Mouse (Mus musculus) liver, postnatal 0 days (tissue): Measurements from ENCODE around the gene Gstt3. TPM values are rescaled to one million over a fixed set of nuclear protein-coding genes. Genes with fewer than 3 reads are reported as not detected.

Experiments used
- ATAC-seq: fragments of 200-750 bp; cut with Nextera tagmentation; 2 replicates; pipeline ENCODE4 v1.8.0; 2017; ENCODE audit warnings: mild to moderate bottlenecking, moderate library complexity
- DNase-seq: peaks from one replicate; pipeline ENCODE4 v3.0.0-alpha.2; 2016
- H3K27ac ChIP-seq: fragments of 300-500 bp; sonication (generic); 2 replicates; pipeline ENCODE4 v1.5.1; 2014; ENCODE audit warnings: antibody characterized with exemption, moderate library complexity, mild to moderate bottlenecking, low read depth
- H3K27me3 ChIP-seq: fragments of 300-500 bp; sonication (generic); 2 replicates; pipeline ENCODE4 v1.6.1; 2014; ENCODE audit warnings: low read length, control low read depth, mixed read lengths; ENCODE audit not compliant: insufficient read depth
- H3K36me3 ChIP-seq: fragments of 300-500 bp; sonication (generic); replicated peaks from 2 replicates; pipeline ENCODE4 v1.6.1; 2014; ENCODE audit warnings: mild to moderate bottlenecking, control low read depth, low read length, moderate library complexity, mixed read lengths; ENCODE audit not compliant: insufficient read depth
- H3K4me1 ChIP-seq: fragments of 300-500 bp; sonication (generic); 2 replicates; pipeline ENCODE4 v1.6.1; 2014; ENCODE audit warnings: antibody characterized with exemption, mild to moderate bottlenecking, control low read depth; ENCODE audit not compliant: insufficient read depth
- H3K4me2 ChIP-seq: fragments of 300-500 bp; sonication (generic); 2 replicates; pipeline ENCODE4 v1.6.1; 2014; ENCODE audit warnings: low read depth, mild to moderate bottlenecking, low read length, moderate library complexity, mixed read lengths
- H3K4me3 ChIP-seq: fragments of 300-500 bp; sonication (generic); 2 replicates; pipeline ENCODE4 v1.5.1; 2014; ENCODE audit warnings: low read depth, low read length
- H3K9ac ChIP-seq: fragments of 300-500 bp; sonication (generic); replicated peaks from 2 replicates; pipeline ENCODE4 v1.6.1; 2014; ENCODE audit warnings: mild to moderate bottlenecking, moderate library complexity
- H3K9me3 ChIP-seq: fragments of 300-500 bp; sonication (generic); 2 replicates; pipeline ENCODE4 v1.6.1; 2016; ENCODE audit warnings: mild to moderate bottlenecking, control low read depth, low read length, mixed read lengths
- CTCF ChIP-seq: sonication (generic); IDR thresholded peaks from 2 replicates; pipeline ENCODE4 v1.5.1; 2016; ENCODE audit warnings: antibody characterized with exemption, low read depth
- EP300 ChIP-seq: IDR thresholded peaks from 2 replicates; pipeline ENCODE4 v1.6.1; 2016; ENCODE audit warnings: antibody characterized with exemption, low read depth, mild to moderate bottlenecking
- WGBS: fragments of 180-500 bp; shearing (Covaris S2); extraction: QIAGEN DNeasy Blood & Tissue Kit; methylation state at CpG from one replicate; pipeline ENCODE4 v1.1.7; 2014; ENCODE audit not compliant: insufficient replicate concordance; 5-methylcytosine and 5-hydroxymethylcytosine counted together
- polyA plus RNA-seq: library from polyadenylated mRNA; unstranded; fragments of >200 nt; fragmentation: Nextera tagmentation; extraction: Ambion mirVana; gene quantifications from 2 replicates; pipeline ENCODE4 v1.2.1, GENCODE M21; 2015

Gstt3 gene
- polyA plus RNA-seq, 1 experiment from 2014 or later: 32.6 TPM

DNA sequence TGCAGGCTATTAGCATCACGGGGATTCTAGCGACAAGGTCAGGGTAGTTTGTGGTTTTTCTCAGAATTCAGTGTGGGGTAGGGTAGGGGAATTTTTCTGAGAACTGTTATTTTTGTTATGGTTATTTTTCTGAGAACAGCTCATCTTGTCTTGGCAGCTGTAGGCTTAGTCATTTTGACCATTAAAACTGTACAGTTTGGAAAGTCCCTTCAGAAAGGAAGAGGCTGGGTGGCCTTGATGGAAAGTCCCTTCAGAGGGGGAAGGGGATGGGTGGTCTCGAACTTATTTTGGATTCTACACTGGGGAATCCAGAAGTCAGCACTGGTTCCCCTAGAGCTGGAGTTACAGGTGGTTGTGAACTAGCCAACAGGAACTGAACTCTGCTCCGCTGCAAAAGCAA lies 43.3 kb upstream of the Gstt3 start:
- WGBS: 68% methylated on average over 4 of the region's 4 CpGs
- DNase-seq: no peak
- Histone ChIP-seq H3K4me2 (no peak overlapping the region), H3K4me1 (peaks cover 10% of the 10 kb centered on the region; the same call in 1 of the 2 replicates), H3K9me3 (no peaks in the 10 kb centered on the region), H3K27ac (no peak overlapping the region), H3K36me3 (no peaks in the 10 kb centered on the region), H3K9ac (no peak overlapping the region), H3K4me3 (no peak overlapping the region), H3K27me3 (no peaks in the 10 kb centered on the region)
- no peak for TF ChIP-seq CTCF
- TF ChIP-seq EP300: no peak
- ATAC-seq: no peak

DNA sequence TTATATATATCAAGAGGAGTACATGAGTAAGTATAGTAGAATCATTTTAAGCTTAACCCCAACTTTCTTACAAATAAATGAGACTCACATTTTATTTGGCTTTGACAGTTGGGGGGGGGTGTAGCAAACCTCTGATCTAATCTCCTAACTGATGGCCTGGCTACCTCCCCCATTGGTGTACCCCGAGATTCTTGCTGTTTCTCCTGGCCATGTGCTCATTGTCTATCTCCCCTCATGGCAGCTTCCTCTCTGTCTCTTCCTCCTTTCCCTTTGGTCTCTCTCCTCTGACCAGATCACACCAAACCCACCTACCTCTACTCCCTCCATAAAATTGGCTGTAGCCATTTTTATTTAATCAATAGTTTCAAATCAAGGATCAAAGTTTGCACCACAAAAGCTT lies 42.6 kb upstream of the Gstt3 start:
- no peak for DNase-seq
- no peak overlapping the region for H3K4me2 ChIP-seq
- WGBS: 50% methylated on average over 1 of the region's 1 CpGs
- H3K36me3 ChIP-seq: no peaks in the 10 kb centered on the region
- no peaks in the 10 kb centered on the region for H3K9me3 ChIP-seq
- TF ChIP-seq CTCF (no peak), EP300 (no peak)
- H3K27me3 ChIP-seq: no peaks in the 10 kb centered on the region
- H3K4me3 ChIP-seq: no peak overlapping the region
- H3K9ac ChIP-seq: no peak overlapping the region
- no peak for ATAC-seq
- H3K4me1 ChIP-seq: peaks cover 9% of the 10 kb centered on the region; the same call in 1 of the 2 replicates
- H3K27ac ChIP-seq: no peak overlapping the region

DNA sequence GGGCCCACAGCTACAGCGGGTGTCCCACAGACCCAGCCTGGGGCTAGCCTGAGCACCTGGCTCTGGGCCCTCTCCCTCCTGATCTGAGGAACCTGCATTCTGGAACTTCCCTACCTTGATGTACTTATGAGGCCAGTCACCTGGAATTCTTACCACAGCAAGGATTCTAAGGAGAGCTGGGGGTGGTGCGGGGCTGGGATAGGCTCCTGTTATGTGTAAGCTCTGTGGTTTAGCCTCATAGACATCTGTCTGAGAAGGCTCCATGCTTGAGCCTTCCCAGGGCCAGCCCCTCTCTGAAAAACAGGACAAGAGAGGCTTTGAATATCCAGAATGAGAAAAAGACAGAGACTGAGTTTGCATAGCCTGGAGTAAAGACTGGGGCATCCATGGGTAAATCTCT lies 41.2 kb upstream of the Gstt3 start, which contains the start of gene Gstt4:
TSS of gene Gstt4 (minus strand) at position 101 of the 400 bp plus-strand sequence.
- Histone ChIP-seq H3K27ac (no peak within 1 kb of the TSS), H3K4me3 (no peak within 1 kb of the TSS), H3K9me3 (no peaks in the 10 kb centered on the region), H3K9ac (no peak within 1 kb of the TSS), H3K4me2 (no peak within 1 kb of the TSS), H3K36me3 (no peaks in the 10 kb centered on the region), H3K4me1 (0 out of 2 replicates have a peak, but pooled peaks cover 3% of the 10 kb centered on the region), H3K27me3 (no peaks in the 10 kb centered on the region)
- ATAC-seq (no peak), DNase-seq (no peak)
- WGBS: 80% methylated on average over 2 of the region's 2 CpGs
- no peak for TF ChIP-seq CTCF
- no peak for TF ChIP-seq EP300

DNA sequence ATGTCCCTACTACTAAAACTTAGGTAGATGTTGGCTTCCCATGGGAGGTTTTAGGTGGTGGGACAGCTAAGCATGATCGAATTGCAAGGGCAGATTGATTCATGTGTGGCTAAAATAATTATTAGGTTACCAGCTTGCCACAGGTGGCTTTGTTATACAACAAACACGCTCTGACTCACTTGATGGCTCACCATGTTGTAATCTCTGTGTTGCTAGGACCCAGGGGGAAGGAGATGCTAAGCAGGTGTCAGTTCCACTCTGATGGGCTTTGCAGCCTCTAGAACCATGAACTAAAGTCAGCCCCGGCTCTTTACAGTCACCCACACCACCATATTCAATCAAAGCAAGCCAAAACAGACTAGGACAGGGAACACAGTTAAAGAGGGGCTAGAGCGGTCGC lies 38.7 kb upstream of the Gstt3 start:
- H3K9ac ChIP-seq: no peak overlapping the region
- no peaks in the 10 kb centered on the region for H3K4me1 ChIP-seq
- DNase-seq (no peak), ATAC-seq (no peak)
- H3K27me3 ChIP-seq: no peaks in the 10 kb centered on the region
- WGBS: 80% methylated on average over 5 of the region's 5 CpGs
- no peak overlapping the region for H3K27ac ChIP-seq
- no peaks in the 10 kb centered on the region for H3K9me3 ChIP-seq
- H3K4me3 ChIP-seq: no peak overlapping the region
- H3K36me3 ChIP-seq: no peaks in the 10 kb centered on the region
- no peak overlapping the region for H3K4me2 ChIP-seq
- no peak for TF ChIP-seq CTCF
- TF ChIP-seq EP300: no peak

DNA sequence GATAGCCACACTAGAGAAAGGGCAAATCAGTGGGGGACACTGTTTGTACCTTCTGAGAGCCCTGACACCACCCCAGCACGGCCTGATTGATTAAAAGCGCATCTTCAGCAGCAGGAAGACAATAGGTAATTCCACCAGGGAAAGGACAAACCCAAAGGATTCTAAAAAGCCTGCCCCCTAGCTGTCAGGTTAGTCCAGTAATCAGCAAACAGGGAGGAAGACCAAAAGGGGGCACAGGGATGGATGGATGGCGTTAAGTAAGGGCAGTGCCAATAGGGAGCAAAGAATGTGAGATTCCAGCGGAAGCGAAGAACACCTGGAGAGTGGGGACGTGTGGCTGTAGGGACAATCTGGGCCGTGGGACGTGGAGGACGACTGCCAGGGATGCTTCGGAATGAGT lies 37.4 kb upstream of the Gstt3 start:
- Histone ChIP-seq H3K4me2 (no peak overlapping the region), H3K36me3 (no peaks in the 10 kb centered on the region), H3K9me3 (no peaks in the 10 kb centered on the region), H3K27me3 (no peaks in the 10 kb centered on the region), H3K9ac (no peak overlapping the region), H3K4me3 (no peak overlapping the region), H3K27ac (no peak overlapping the region), H3K4me1 (no peaks in the 10 kb centered on the region)
- ATAC-seq: no peak
- TF ChIP-seq EP300 (no peak), CTCF (peak; percentile 44)
- 69% methylated on average over 10 of the region's 10 CpGs for WGBS
- DNase-seq: no peak

DNA sequence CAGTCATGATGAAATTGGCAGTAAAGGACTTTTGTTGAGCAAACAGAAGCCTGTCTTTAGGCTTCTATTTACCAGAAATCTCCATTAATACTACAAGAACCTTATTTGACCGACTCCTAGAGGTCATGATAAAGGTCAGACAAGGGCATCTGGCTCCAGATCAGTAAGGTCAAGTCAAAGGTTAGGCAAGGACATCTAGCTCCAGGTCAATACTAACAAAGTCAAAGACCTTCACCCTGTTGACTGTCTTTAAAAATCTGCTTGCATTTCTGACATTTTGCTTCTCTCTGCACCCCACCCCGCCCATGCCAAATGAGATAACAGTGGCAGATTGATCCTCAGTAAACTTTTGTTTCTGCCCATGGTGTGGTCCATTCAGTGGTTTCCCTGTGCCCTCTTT lies 23.0 kb upstream of the Gstt3 start:
- no peak overlapping the region for H3K4me2 ChIP-seq
- ATAC-seq (no peak), DNase-seq (no peak)
- no peaks in the 10 kb centered on the region for H3K4me1 ChIP-seq
- WGBS: 28% methylated on average over 2 of the region's 2 CpGs
- H3K27ac ChIP-seq: no peak overlapping the region
- TF ChIP-seq CTCF (no peak), EP300 (no peak)
- H3K9ac ChIP-seq: no peak overlapping the region
- H3K36me3 ChIP-seq: no peaks in the 10 kb centered on the region
- H3K27me3 ChIP-seq: no peaks in the 10 kb centered on the region
- H3K4me3 ChIP-seq: no peak overlapping the region
- no peaks in the 10 kb centered on the region for H3K9me3 ChIP-seq

DNA sequence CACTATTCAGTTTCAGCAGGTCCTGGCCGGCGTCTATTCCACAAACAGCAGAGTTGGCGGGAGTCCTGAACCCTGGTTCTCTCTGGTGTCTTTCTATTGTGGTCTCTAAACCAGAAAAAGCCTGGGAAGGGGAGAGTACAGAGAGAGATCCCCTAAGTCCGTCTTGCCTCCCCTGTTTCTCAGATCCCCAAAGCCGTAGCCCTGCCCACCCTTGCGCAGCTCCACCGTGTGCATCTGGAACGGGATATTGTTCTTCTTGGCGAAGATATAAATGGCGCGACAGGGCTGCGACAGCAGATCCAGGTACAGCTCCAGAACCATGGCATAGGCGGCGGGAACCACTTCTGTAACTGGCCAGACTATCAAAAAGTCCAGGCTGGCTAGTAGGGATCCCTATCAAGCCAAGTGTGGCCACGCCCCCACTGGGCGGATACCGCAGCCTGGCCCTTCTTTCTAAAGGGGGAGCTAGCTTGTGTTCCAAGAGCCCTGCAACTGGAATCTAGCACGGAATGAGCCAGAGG lies 17.0 kb upstream of the Gstt3 start, which contains the start of gene Gstt1:
TSS of gene Gstt1 (minus strand) at position 409 of the 521 bp plus-strand sequence.
- peak; percentile 36; the same call in 1 of the 2 replicates for ATAC-seq
- no peaks in the 10 kb centered on the region for H3K9me3 ChIP-seq

More for the DNA sequence above, 17.0 kb upstream of the Gstt3 start, which contains the start of gene Gstt1:
- H3K27ac ChIP-seq: peak within 1 kb of the TSS; percentile 55
- H3K4me1 ChIP-seq: peaks cover 13% of the 10 kb centered on the region
- DNase-seq: peak; percentile 71
- H3K36me3 ChIP-seq: no peaks in the 10 kb centered on the region
- no peaks in the 10 kb centered on the region for H3K27me3 ChIP-seq
- H3K4me3 ChIP-seq: peak within 1 kb of the TSS; percentile 44
- H3K9ac ChIP-seq: peak within 1 kb of the TSS; percentile 62
- peak within 1 kb of the TSS; percentile 78 for H3K4me2 ChIP-seq
- WGBS: 4% methylated on average over 18 of the region's 18 CpGs
- TF ChIP-seq CTCF: no peak
- TF ChIP-seq EP300: no peak
